Mouse (Mus musculus) MEL (cell line): Measurements from ENCODE around the gene Copg1.

Experiments
- CHD1 ChIP-seq: IDR thresholded peaks from 2 replicates; pipeline ENCODE4 v1.6.1; 2012; ENCODE audit warnings: low read depth, mild to moderate bottlenecking, inconsistent platforms, low read length, improper control_type of control experiment
- CHD2 ChIP-seq: IDR thresholded peaks from 2 replicates; pipeline ENCODE4 v1.6.1; 2011; ENCODE audit warnings: low read length, improper control_type of control experiment
- CTCF ChIP-seq, 3 experiments: IDR thresholded peaks in 2 of 3; conservative IDR thresholded peaks in 1 of 3; 2 replicates each; pipeline ENCODE4 v1.5.1; 2011 to 2012; ENCODE audit warnings: low read length in 3 of 3, low read depth in 2 of 3, mild to moderate bottlenecking in 2 of 3, improper control_type of control experiment in 1 of 3, inconsistent platforms in 1 of 3, mixed read lengths in 1 of 3, moderate library complexity in 1 of 3; ENCODE audit not compliant: control insufficient read depth in 1 of 3, insufficient read depth in 1 of 3, poor library complexity in 1 of 3, severe bottlenecking in 1 of 3
- EP300 ChIP-seq, 2 experiments: IDR thresholded peaks; 2 replicates each; pipeline ENCODE4 v1.6.1; 2011; ENCODE audit warnings: improper control_type of control experiment in 2 of 2, low read length in 2 of 2, low read depth in 1 of 2, mild to moderate bottlenecking in 1 of 2
- MAFK ChIP-seq: IDR thresholded peaks from 2 replicates; pipeline ENCODE4 v1.6.1; 2011; ENCODE audit warnings: low read depth, mild to moderate bottlenecking, low read length, improper control_type of control experiment, borderline replicate concordance
- NELFE ChIP-seq: IDR thresholded peaks from 2 replicates; pipeline ENCODE4 v1.6.1; 2011; ENCODE audit warnings: low read depth, low read length, improper control_type of control experiment
- POLR2A ChIP-seq, 2 experiments: IDR thresholded peaks; 2 replicates each; pipeline ENCODE4 v1.6.1; 2011 to 2012; ENCODE audit warnings: low read length in 2 of 2, mild to moderate bottlenecking in 2 of 2, control low read depth in 1 of 2, improper control_type of control experiment in 1 of 2, low read depth in 1 of 2, moderate library complexity in 1 of 2; ENCODE audit not compliant: control insufficient read depth in 1 of 2, insufficient read depth in 1 of 2, poor library complexity in 1 of 2
- SIN3A ChIP-seq: IDR thresholded peaks from 2 replicates; pipeline ENCODE4 v1.6.1; 2012; ENCODE audit warnings: low read length, improper control_type of control experiment, inconsistent platforms
- TCF12 ChIP-seq: IDR thresholded peaks from 2 replicates; pipeline ENCODE4 v1.6.1; 2014; ENCODE audit warnings: low read depth, mild to moderate bottlenecking, inconsistent platforms, low read length, improper control_type of control experiment, moderate library complexity
- UBTF ChIP-seq: IDR thresholded peaks from 2 replicates; pipeline ENCODE4 v1.6.1; 2012; ENCODE audit warnings: low read depth, mild to moderate bottlenecking, inconsistent platforms, low read length, improper control_type of control experiment, moderate library complexity, borderline replicate concordance; ENCODE audit not compliant: insufficient read depth
- USF1 ChIP-seq: IDR thresholded peaks from 2 replicates; pipeline ENCODE4 v1.6.1; 2014; ENCODE audit warnings: low read depth, mild to moderate bottlenecking, inconsistent platforms, low read length, improper control_type of control experiment, moderate library complexity
- USF2 ChIP-seq, 2 experiments: IDR thresholded peaks; 2 replicates each; pipeline ENCODE4 v1.6.1; 2011 to 2012; ENCODE audit warnings: improper control_type of control experiment in 2 of 2, low read length in 2 of 2, borderline replicate concordance in 1 of 2, inconsistent platforms in 1 of 2, low read depth in 1 of 2, mild to moderate bottlenecking in 1 of 2; ENCODE audit not compliant: insufficient read depth in 1 of 2
- ZKSCAN1 ChIP-seq: IDR thresholded peaks from 2 replicates; pipeline ENCODE4 v1.6.1; 2012; ENCODE audit warnings: low read depth, mild to moderate bottlenecking, inconsistent platforms, low read length, improper control_type of control experiment, moderate library complexity

DNA sequence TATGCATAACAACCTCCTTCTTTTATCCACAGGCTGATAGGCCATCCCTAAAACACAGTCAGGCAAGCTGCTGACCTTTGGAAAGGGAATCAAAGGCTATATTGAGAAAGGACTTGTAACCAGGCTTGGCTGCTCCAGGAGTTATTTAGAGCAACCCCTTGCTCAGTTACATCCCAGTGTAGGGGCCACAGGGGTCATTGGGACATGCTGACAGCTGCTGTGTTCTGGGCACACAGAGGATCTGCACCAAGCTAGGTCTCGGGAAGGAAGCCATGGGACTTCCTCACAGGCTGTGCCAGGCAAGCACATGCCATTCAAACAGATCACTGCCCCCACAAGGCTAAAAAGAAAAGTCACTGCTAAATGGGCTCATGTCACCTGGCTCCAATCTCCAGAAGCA, 14.5 kb upstream of the Copg1 start:
- TF ChIP-seq CTCF (IDR thresholded peaks at IDR 0.05 in 2 of 3, conservative IDR thresholded peaks at IDR 0.05 in 1 of 3; ENCODE audit: control insufficient read depth in 1 of 3, insufficient read depth in 1 of 3, low read depth in 2 of 3, low read length in 3 of 3, poor library complexity in 1 of 3, severe bottlenecking in 1 of 3) = no peak
- TF ChIP-seq CHD2 = no peak
- TF ChIP-seq USF1 = no peak
- TF ChIP-seq UBTF = no peak
- TF ChIP-seq NELFE = no peak
- TF ChIP-seq EP300 (IDR thresholded peaks at IDR 0.05; ENCODE audit: low read depth in 1 of 2, low read length in 2 of 2) = no peak
- TF ChIP-seq POLR2A (IDR thresholded peaks at IDR 0.05; ENCODE audit: control insufficient read depth in 1 of 2, insufficient read depth in 1 of 2, low read depth in 1 of 2, low read length in 2 of 2, poor library complexity in 1 of 2) = no peak
- TF ChIP-seq CHD1 = no peak
- no peak for TF ChIP-seq SIN3A
- no peak for TF ChIP-seq TCF12
- no peak for TF ChIP-seq ZKSCAN1
- no peak for TF ChIP-seq USF2 (IDR thresholded peaks at IDR 0.05; ENCODE audit: borderline replicate concordance in 1 of 2, insufficient read depth in 1 of 2, low read depth in 1 of 2, low read length in 2 of 2)
- no peak for TF ChIP-seq MAFK
